Mouse (Mus musculus) MEL (cell line): ENCODE results near the gene Reln. TPM values are rescaled to one million over a fixed set of nuclear protein-coding genes. Genes with fewer than 3 reads are reported as not detected.

Source experiments
- DNase-seq: peaks from one replicate; pipeline ENCODE4 v3.0.0; 2011; ENCODE audit warnings: low read depth, low spot score
- H3K27ac ChIP-seq: 2 replicates; pipeline ENCODE4 v1.5.1; 2012; ENCODE audit warnings: low read depth, mild to moderate bottlenecking, control low read depth, low read length, moderate library complexity; ENCODE audit not compliant: control insufficient read depth
- H3K27me3 ChIP-seq, 2 experiments: fragments of 150-350 bp in 1 of 2; sonication (generic) in 1 of 2; 2 replicates each; pipeline ENCODE4 v1.6.1; 2012; ENCODE audit warnings: low read length in 2 of 2, mild to moderate bottlenecking in 2 of 2, improper control_type of control experiment in 1 of 2, moderate library complexity in 1 of 2; ENCODE audit not compliant: insufficient read depth in 2 of 2, control insufficient read depth in 1 of 2
- H3K36me3 ChIP-seq, 2 experiments: 2 replicates each; pipeline ENCODE4 v1.6.1; 2012 to 2014; ENCODE audit warnings: low read length in 2 of 2, improper control_type of control experiment in 1 of 2, inconsistent platforms in 1 of 2, mild to moderate bottlenecking in 1 of 2; ENCODE audit not compliant: insufficient read depth in 2 of 2, control insufficient read depth in 1 of 2
- H3K4me1 ChIP-seq, 2 experiments: fragments of 150-350 bp in 1 of 2; sonication (generic) in 1 of 2; 2 replicates each; pipeline ENCODE4 v1.6.1; 2012; ENCODE audit warnings: low read length in 2 of 2, improper control_type of control experiment in 1 of 2, mild to moderate bottlenecking in 1 of 2; ENCODE audit not compliant: insufficient read depth in 2 of 2, control insufficient read depth in 1 of 2
- H3K4me3 ChIP-seq, 2 experiments: fragments of 150-350 bp in 1 of 2; sonication (generic) in 1 of 2; 2 replicates each; pipeline ENCODE4 v1.5.1; 2012; ENCODE audit warnings: low read depth in 2 of 2, low read length in 2 of 2, mild to moderate bottlenecking in 2 of 2, moderate library complexity in 2 of 2, control low read depth in 1 of 2, improper control_type of control experiment in 1 of 2; ENCODE audit not compliant: control insufficient read depth in 1 of 2, insufficient read depth in 1 of 2
- H3K79me2 ChIP-seq: 2 replicates; pipeline ENCODE4 v1.6.1; 2012; ENCODE audit warnings: mild to moderate bottlenecking, low read length, moderate library complexity; ENCODE audit not compliant: control insufficient read depth, poor library complexity, insufficient read depth
- H3K9ac ChIP-seq: 2 replicates; pipeline ENCODE4 v1.6.1; 2012; ENCODE audit warnings: low read depth, mild to moderate bottlenecking, control low read depth, low read length, moderate library complexity; ENCODE audit not compliant: control insufficient read depth, poor library complexity, severe bottlenecking
- H3K9me3 ChIP-seq: fragments of 150-350 bp; sonication (generic); replicated peaks from 2 replicates; pipeline ENCODE4 v1.6.1; 2012; ENCODE audit warnings: mild to moderate bottlenecking, low read length, improper control_type of control experiment, moderate library complexity; ENCODE audit not compliant: insufficient read depth
- CHD2 ChIP-seq: IDR thresholded peaks from 2 replicates; pipeline ENCODE4 v1.6.1; 2011; ENCODE audit warnings: low read length, improper control_type of control experiment
- ELF1 ChIP-seq: IDR thresholded peaks from 2 replicates; pipeline ENCODE4 v1.6.1; 2014; ENCODE audit warnings: low read depth, mild to moderate bottlenecking, inconsistent platforms, low read length, improper control_type of control experiment, moderate library complexity
- EP300 ChIP-seq, 2 experiments: IDR thresholded peaks; 2 replicates each; pipeline ENCODE4 v1.6.1; 2011; ENCODE audit warnings: improper control_type of control experiment in 2 of 2, low read length in 2 of 2, low read depth in 1 of 2, mild to moderate bottlenecking in 1 of 2
- ETS1 ChIP-seq: IDR thresholded peaks from 2 replicates; pipeline ENCODE4 v1.6.1; 2012; ENCODE audit warnings: low read depth, mild to moderate bottlenecking, inconsistent platforms, low read length, improper control_type of control experiment, moderate library complexity
- GABPA ChIP-seq: IDR thresholded peaks from 2 replicates; pipeline ENCODE4 v1.6.1; 2012; ENCODE audit warnings: low read depth, mild to moderate bottlenecking, inconsistent platforms, low read length, improper control_type of control experiment, moderate library complexity
- HCFC1 ChIP-seq: IDR thresholded peaks from 2 replicates; pipeline ENCODE4 v1.6.1; 2012; ENCODE audit warnings: low read depth, mild to moderate bottlenecking, inconsistent platforms, low read length, improper control_type of control experiment, moderate library complexity
- KAT2A ChIP-seq: conservative IDR thresholded peaks from 2 replicates; pipeline ENCODE4 v1.6.1; 2012; ENCODE audit warnings: low read depth, low read length, improper control_type of control experiment, inconsistent platforms
- MAFK ChIP-seq: IDR thresholded peaks from 2 replicates; pipeline ENCODE4 v1.6.1; 2011; ENCODE audit warnings: low read depth, mild to moderate bottlenecking, low read length, improper control_type of control experiment, borderline replicate concordance
- MAX ChIP-seq: IDR thresholded peaks from 2 replicates; pipeline ENCODE4 v1.6.1; 2011; ENCODE audit warnings: low read length, improper control_type of control experiment
- MAZ ChIP-seq: IDR thresholded peaks from 2 replicates; pipeline ENCODE4 v1.6.1; 2012; ENCODE audit warnings: low read depth, mild to moderate bottlenecking, inconsistent platforms, low read length, improper control_type of control experiment
- MXI1 ChIP-seq: IDR thresholded peaks from 2 replicates; pipeline ENCODE4 v1.6.1; 2011; ENCODE audit warnings: mild to moderate bottlenecking, low read depth, low read length, improper control_type of control experiment
- MYB ChIP-seq: IDR thresholded peaks from 2 replicates; pipeline ENCODE4 v1.6.1; 2011; ENCODE audit warnings: mild to moderate bottlenecking, low read depth, low read length, improper control_type of control experiment
- MYC ChIP-seq: IDR thresholded peaks from 2 replicates; pipeline ENCODE4 v1.6.1; 2011; ENCODE audit warnings: low read depth, mild to moderate bottlenecking, low read length, improper control_type of control experiment, moderate library complexity
- RAD21 ChIP-seq: IDR thresholded peaks from 2 replicates; pipeline ENCODE4 v1.6.1; 2011; ENCODE audit warnings: mild to moderate bottlenecking, low read depth, low read length, improper control_type of control experiment
- RCOR1 ChIP-seq: IDR thresholded peaks from 2 replicates; pipeline ENCODE4 v1.6.1; 2012; ENCODE audit warnings: low read depth, mild to moderate bottlenecking, inconsistent platforms, low read length, improper control_type of control experiment
- SIN3A ChIP-seq: IDR thresholded peaks from 2 replicates; pipeline ENCODE4 v1.6.1; 2012; ENCODE audit warnings: low read length, improper control_type of control experiment, inconsistent platforms
- SMC3 ChIP-seq: IDR thresholded peaks from 2 replicates; pipeline ENCODE4 v1.6.1; 2011; ENCODE audit warnings: low read depth, low read length, improper control_type of control experiment
- TAL1 ChIP-seq: IDR thresholded peaks from 2 replicates; pipeline ENCODE4 v1.6.1; 2012; ENCODE audit warnings: mild to moderate bottlenecking, inconsistent platforms, low read length, moderate library complexity, mixed read lengths
- TBP ChIP-seq: IDR thresholded peaks from 2 replicates; pipeline ENCODE4 v1.8.0; 2011; ENCODE audit warnings: low read depth, low read length, improper control_type of control experiment
- TCF12 ChIP-seq: IDR thresholded peaks from 2 replicates; pipeline ENCODE4 v1.6.1; 2014; ENCODE audit warnings: low read depth, mild to moderate bottlenecking, inconsistent platforms, low read length, improper control_type of control experiment, moderate library complexity
- UBTF ChIP-seq: IDR thresholded peaks from 2 replicates; pipeline ENCODE4 v1.6.1; 2012; ENCODE audit warnings: low read depth, mild to moderate bottlenecking, inconsistent platforms, low read length, improper control_type of control experiment, moderate library complexity, borderline replicate concordance; ENCODE audit not compliant: insufficient read depth
- USF1 ChIP-seq: IDR thresholded peaks from 2 replicates; pipeline ENCODE4 v1.6.1; 2014; ENCODE audit warnings: low read depth, mild to moderate bottlenecking, inconsistent platforms, low read length, improper control_type of control experiment, moderate library complexity
- USF2 ChIP-seq, 2 experiments: IDR thresholded peaks; 2 replicates each; pipeline ENCODE4 v1.6.1; 2011 to 2012; ENCODE audit warnings: improper control_type of control experiment in 2 of 2, low read length in 2 of 2, borderline replicate concordance in 1 of 2, inconsistent platforms in 1 of 2, low read depth in 1 of 2, mild to moderate bottlenecking in 1 of 2; ENCODE audit not compliant: insufficient read depth in 1 of 2
- ZC3H11A ChIP-seq: IDR thresholded peaks from 2 replicates; pipeline ENCODE4 v1.6.1; 2012; ENCODE audit warnings: low read depth, mild to moderate bottlenecking, inconsistent platforms, low read length, improper control_type of control experiment
- ZMIZ1 ChIP-seq: IDR thresholded peaks from 2 replicates; pipeline ENCODE4 v1.6.1; 2012; ENCODE audit warnings: low read depth, mild to moderate bottlenecking, inconsistent platforms, low read length, improper control_type of control experiment, moderate library complexity
- ZNF384 ChIP-seq: IDR thresholded peaks from 2 replicates; pipeline ENCODE4 v1.6.1; 2012; ENCODE audit warnings: low read depth, mild to moderate bottlenecking, inconsistent platforms, low read length, improper control_type of control experiment
- polyA plus RNA-seq, 2 experiments: library from polyadenylated mRNA; stranded (reverse) in 1 of 2; unstranded in 1 of 2; fragments of >175 nt in 1 of 2; fragments of >200 nt in 1 of 2; gene quantifications; 2 replicates each; pipeline versions ENCODE4 v1.2.1 to v1.2.4; 2012; ENCODE audit warnings: low replicate concordance in 2 of 2, low read depth in 1 of 2; ENCODE audit not compliant: insufficient read length in 2 of 2, insufficient read depth in 1 of 2, missing spikeins in 1 of 2
- total RNA-seq: library from RNA; depleted of rRNA; stranded (reverse); fragments of 300-350 nt; gene quantifications from 2 replicates; pipeline ENCODE4 v1.2.3, GENCODE M21; 2012

The Reln gene
- total and polyA plus RNA-seq, 3 experiments = not detected

GRCm38 (mm10) chr5:22187599-22187998 is 156.9 kb downstream of the Reln start:
- Histone ChIP-seq H3K27ac (no peak overlapping the region), H3K9ac (no peak overlapping the region), H3K4me3 (no peak overlapping the region), H3K9me3 (no peaks in the 10 kb centered on the region), H3K27me3 (no peaks in the 10 kb centered on the region), H3K79me2 (no peaks in the 10 kb centered on the region), H3K4me1 (no peaks in the 10 kb centered on the region), H3K36me3 (no peaks in the 10 kb centered on the region)
- TF ChIP-seq SIN3A (no peak), ZC3H11A (no peak), EP300 (IDR thresholded peaks at IDR 0.05; ENCODE audit: low read depth in 1 of 2, low read length in 2 of 2) (no peak), MAZ (no peak), MAFK (no peak), CHD2 (no peak), ETS1 (no peak), USF2 (IDR thresholded peaks at IDR 0.05; ENCODE audit: borderline replicate concordance in 1 of 2, insufficient read depth in 1 of 2, low read depth in 1 of 2, low read length in 2 of 2) (no peak), ZNF384 (no peak), SMC3 (no peak), MAX (no peak), ZMIZ1 (no peak), TAL1 (no peak), KAT2A (no peak), RAD21 (no peak), MYB (no peak), MXI1 (no peak)
- no peak for DNase-seq

DNA sequence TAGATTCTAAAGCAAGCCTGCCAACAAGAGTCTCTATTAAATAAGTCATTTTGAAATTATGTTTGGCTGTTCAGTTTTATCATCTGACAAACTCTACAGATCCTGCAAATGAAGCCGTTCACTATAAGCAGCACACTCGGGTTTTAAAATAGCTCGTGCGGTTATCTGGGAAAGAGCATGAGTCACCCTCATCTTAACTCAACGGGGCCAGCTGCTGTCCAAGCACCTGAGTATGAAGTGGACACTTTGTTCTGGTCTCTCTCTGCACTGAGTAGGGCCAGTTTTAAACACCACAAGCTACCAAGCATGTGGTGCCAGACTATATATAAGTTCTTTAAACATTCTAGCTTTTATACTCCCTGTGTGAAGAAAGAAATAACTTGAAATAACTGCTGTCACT is 168.0 kb downstream of the Reln start:
- Histone ChIP-seq H3K79me2 (no peaks in the 10 kb centered on the region), H3K27me3 (no peaks in the 10 kb centered on the region), H3K36me3 (no peaks in the 10 kb centered on the region)
- no peak for TF ChIP-seq USF2 (IDR thresholded peaks at IDR 0.05; ENCODE audit: borderline replicate concordance in 1 of 2, insufficient read depth in 1 of 2, low read depth in 1 of 2, low read length in 2 of 2)
- TF ChIP-seq ZNF384 = no peak
- no peak for TF ChIP-seq SIN3A
- no peak for TF ChIP-seq TCF12
- no peak for TF ChIP-seq HCFC1
- no peak for TF ChIP-seq ZC3H11A
- TF ChIP-seq USF1 = no peak
- no peak for TF ChIP-seq ELF1
- TF ChIP-seq MAZ = no peak
- no peak for TF ChIP-seq GABPA
- no peak for TF ChIP-seq RCOR1
- TF ChIP-seq MYC = no peak
- TF ChIP-seq TBP = no peak
- TF ChIP-seq UBTF = no peak
- TF ChIP-seq ZMIZ1 = no peak
- TF ChIP-seq, all 39 proteins: peak for 0
- H3K27ac ChIP-seq = no peak overlapping the region
- no peaks in the 10 kb centered on the region for H3K9me3 ChIP-seq
- H3K9ac ChIP-seq = no peak overlapping the region
- H3K4me1 ChIP-seq = no peaks in the 10 kb centered on the region
- no peak overlapping the region for H3K4me3 ChIP-seq
- no peak for DNase-seq
